Mouse (Mus musculus) neural tube, embryonic 11.5 days (tissue): ENCODE measurements around the gene Tppp3. TPM values are rescaled to one million over a fixed set of nuclear protein-coding genes. Genes with fewer than 3 reads are reported as not detected.

ENCODE experiments used
- ATAC-seq: fragments of 200-750 bp; cut with Nextera tagmentation; 2 replicates; pipeline ENCODE4 v1.8.0; 2017; ENCODE audit warnings: moderate number of reproducible peaks, mild to moderate bottlenecking, moderate TSS enrichment, moderate library complexity; ENCODE audit not compliant: insufficient read depth, low FRiP score, low TSS enrichment
- DNase-seq: peaks from one replicate; pipeline ENCODE4 v3.0.0-alpha.2; 2015; ENCODE audit warnings: low spot score
- H3K27ac ChIP-seq: fragments of 300-500 bp; sonication (generic); 2 replicates; pipeline ENCODE4 v1.5.1; 2014; ENCODE audit warnings: low read depth, mild to moderate bottlenecking, low read length
- H3K27me3 ChIP-seq: fragments of 300-500 bp; sonication (generic); 2 replicates; pipeline ENCODE4 v1.6.1; 2014; ENCODE audit warnings: mild to moderate bottlenecking, low read length, mixed read lengths; ENCODE audit not compliant: control insufficient read depth, insufficient read depth
- H3K36me3 ChIP-seq: fragments of 300-500 bp; sonication (generic); 2 replicates; pipeline ENCODE4 v1.6.1; 2014; ENCODE audit warnings: mild to moderate bottlenecking, low read length, moderate library complexity, mixed read lengths; ENCODE audit not compliant: control insufficient read depth, insufficient read depth
- H3K4me1 ChIP-seq: fragments of 300-500 bp; sonication (generic); 2 replicates; pipeline ENCODE4 v1.6.1; 2014; ENCODE audit warnings: low read length, mixed read lengths; ENCODE audit not compliant: control insufficient read depth, insufficient read depth
- H3K4me2 ChIP-seq: fragments of 300-500 bp; sonication (generic); 2 replicates; pipeline ENCODE4 v1.6.1; 2014; ENCODE audit warnings: low read depth, mild to moderate bottlenecking, moderate library complexity
- H3K4me3 ChIP-seq: fragments of 300-500 bp; sonication (generic); 2 replicates; pipeline ENCODE4 v1.5.1; 2014; ENCODE audit warnings: low read depth, low read length
- H3K9ac ChIP-seq: fragments of 300-500 bp; sonication (generic); 2 replicates; pipeline ENCODE4 v1.6.1; 2014; ENCODE audit warnings: mild to moderate bottlenecking, low read length
- H3K9me3 ChIP-seq: fragments of 300-500 bp; sonication (generic); 2 replicates; pipeline ENCODE4 v1.6.1; 2016; ENCODE audit warnings: low read length; ENCODE audit not compliant: control insufficient read depth
- WGBS: fragments of 180-500 bp; shearing (Covaris S2); extraction: QIAGEN DNeasy Blood & Tissue Kit; methylation state at CpG from one replicate; pipeline ENCODE4 v1.1.7; 2014; 5-methylcytosine and 5-hydroxymethylcytosine counted together
- polyA plus RNA-seq: library from polyadenylated mRNA; unstranded; fragments of >200 nt; fragmentation: Nextera tagmentation; extraction: Ambion mirVana; gene quantifications from 2 replicates; pipeline ENCODE4 v1.2.1, GENCODE M21; 2014

Tppp3 gene
- polyA plus RNA-seq, 1 experiment from 2014 or later: 229 TPM

- H3K27me3 ChIP-seq: no peaks in the 10 kb centered on the region
- H3K27ac ChIP-seq: no peak overlapping the region
- DNase-seq (no peak), ATAC-seq (no peak)
- 74% methylated on average over 7 of the region's 7 CpGs for WGBS
- H3K4me1 ChIP-seq: peaks cover 25% of the 10 kb centered on the region
- no peak overlapping the region for H3K9ac ChIP-seq
- no peak overlapping the region for H3K4me2 ChIP-seq
- peaks cover 4% of the 10 kb centered on the region; the same call in 1 of the 2 replicates for H3K36me3 ChIP-seq
- H3K9me3 ChIP-seq: no peaks in the 10 kb centered on the region
- H3K4me3 ChIP-seq: no peak overlapping the region
These were observed 4.5 kb downstream of the Tppp3 start for GRCm38 (mm10) chr8:105466700-105467291.

GRCm38 (mm10) chr8:105466246-105466645 is 5.1 kb downstream of the Tppp3 start:
- H3K9me3 ChIP-seq: no peaks in the 10 kb centered on the region
- H3K36me3 ChIP-seq: peaks cover 4% of the 10 kb centered on the region; the same call in 1 of the 2 replicates
- no peak overlapping the region for H3K9ac ChIP-seq
- 82% methylated on average over 6 of the region's 6 CpGs for WGBS
- peaks cover 21% of the 10 kb centered on the region for H3K4me1 ChIP-seq
- ATAC-seq (no peak), DNase-seq (no peak)
- no peaks in the 10 kb centered on the region for H3K27me3 ChIP-seq
- H3K27ac ChIP-seq: no peak overlapping the region
- no peak overlapping the region for H3K4me3 ChIP-seq
- H3K4me2 ChIP-seq: no peak overlapping the region

GRCm38 (mm10) chr8:105464595-105464994 is 6.7 kb downstream of the Tppp3 start:
- no peak overlapping the region for H3K4me2 ChIP-seq
- no peak overlapping the region for H3K9ac ChIP-seq

GRCm38 (mm10) chr8:105461085-105461803 is 10.1 kb downstream of the Tppp3 start:
- H3K4me1 ChIP-seq: no peaks in the 10 kb centered on the region; the same call in 1 of the 2 replicates
- H3K27me3 ChIP-seq: no peaks in the 10 kb centered on the region
- DNase-seq (no peak), ATAC-seq (no peak)
- no peak overlapping the region for H3K4me3 ChIP-seq
- no peak overlapping the region for H3K27ac ChIP-seq
- WGBS: 62% methylated on average over 13 of the region's 13 CpGs
- H3K4me2 ChIP-seq: no peak overlapping the region
- H3K9me3 ChIP-seq: no peaks in the 10 kb centered on the region
- H3K36me3 ChIP-seq: no peaks in the 10 kb centered on the region
- no peak overlapping the region for H3K9ac ChIP-seq

More at GRCm38 (mm10) chr8:105464595-105464994, 6.7 kb downstream of the Tppp3 start:
- peaks cover 4% of the 10 kb centered on the region; the same call in 1 of the 2 replicates for H3K36me3 ChIP-seq
- H3K4me1 ChIP-seq: peaks cover 9% of the 10 kb centered on the region
- H3K4me3 ChIP-seq: no peak overlapping the region
- no peak for ATAC-seq
- no peak for DNase-seq
- WGBS: 74% methylated on average over 7 of the region's 7 CpGs
- no peak overlapping the region for H3K27ac ChIP-seq
- H3K9me3 ChIP-seq: no peaks in the 10 kb centered on the region
- no peaks in the 10 kb centered on the region for H3K27me3 ChIP-seq

GRCm38 (mm10) chr8:105455218-105455617 is 16.1 kb downstream of the Tppp3 start:
- Histone ChIP-seq H3K4me3 (no peak overlapping the region), H3K4me2 (no peak overlapping the region), H3K9me3 (no peaks in the 10 kb centered on the region), H3K27ac (no peak overlapping the region), H3K9ac (no peak overlapping the region), H3K36me3 (no peaks in the 10 kb centered on the region), H3K4me1 (0 out of 2 replicates have a peak, but pooled peaks cover 3% of the 10 kb centered on the region), H3K27me3 (no peaks in the 10 kb centered on the region)
- WGBS: 69% methylated on average over 10 of the region's 10 CpGs
- no peak for DNase-seq
- ATAC-seq: no peak

- Histone ChIP-seq H3K4me2 (no peak overlapping the region), H3K9ac (no peak overlapping the region), H3K27me3 (no peaks in the 10 kb centered on the region), H3K4me3 (no peak overlapping the region), H3K9me3 (no peaks in the 10 kb centered on the region), H3K36me3 (no peaks in the 10 kb centered on the region), H3K4me1 (0 out of 2 replicates have a peak, but pooled peaks cover 3% of the 10 kb centered on the region), H3K27ac (no peak overlapping the region)
- ATAC-seq: no peak
- WGBS: 60% methylated on average over 5 of the region's 5 CpGs
- DNase-seq: no peak
These were observed 17.2 kb downstream of the Tppp3 start for GRCm38 (mm10) chr8:105454088-105454487.

GRCm38 (mm10) chr8:105453296-105453695 is 18.0 kb downstream of the Tppp3 start:
- Histone ChIP-seq H3K4me3 (no peak overlapping the region), H3K9ac (no peak overlapping the region), H3K9me3 (no peaks in the 10 kb centered on the region), H3K36me3 (no peaks in the 10 kb centered on the region), H3K4me1 (0 out of 2 replicates have a peak, but pooled peaks cover 3% of the 10 kb centered on the region), H3K27me3 (no peaks in the 10 kb centered on the region), H3K4me2 (no peak overlapping the region), H3K27ac (no peak overlapping the region)
- DNase-seq (no peak), ATAC-seq (no peak)
- WGBS: 80% methylated on average over 5 of the region's 5 CpGs

GRCm38 (mm10) chr8:105451903-105452603 is 19.3 kb downstream of the Tppp3 start:
- H3K9me3 ChIP-seq: no peaks in the 10 kb centered on the region
- H3K4me1 ChIP-seq: 0 out of 2 replicates have a peak, but pooled peaks cover 3% of the 10 kb centered on the region
- H3K4me2 ChIP-seq: no peak overlapping the region
- 56% methylated on average over 15 of the region's 15 CpGs for WGBS
- no peak overlapping the region for H3K9ac ChIP-seq
- no peaks in the 10 kb centered on the region for H3K27me3 ChIP-seq
- H3K27ac ChIP-seq: no peak overlapping the region
- DNase-seq (no peak), ATAC-seq (no peak)
- no peaks in the 10 kb centered on the region for H3K36me3 ChIP-seq
- H3K4me3 ChIP-seq: no peak overlapping the region
